Comparison of ENCODE assay signal across 8 mouse cellular contexts in the genomic region with DNA sequence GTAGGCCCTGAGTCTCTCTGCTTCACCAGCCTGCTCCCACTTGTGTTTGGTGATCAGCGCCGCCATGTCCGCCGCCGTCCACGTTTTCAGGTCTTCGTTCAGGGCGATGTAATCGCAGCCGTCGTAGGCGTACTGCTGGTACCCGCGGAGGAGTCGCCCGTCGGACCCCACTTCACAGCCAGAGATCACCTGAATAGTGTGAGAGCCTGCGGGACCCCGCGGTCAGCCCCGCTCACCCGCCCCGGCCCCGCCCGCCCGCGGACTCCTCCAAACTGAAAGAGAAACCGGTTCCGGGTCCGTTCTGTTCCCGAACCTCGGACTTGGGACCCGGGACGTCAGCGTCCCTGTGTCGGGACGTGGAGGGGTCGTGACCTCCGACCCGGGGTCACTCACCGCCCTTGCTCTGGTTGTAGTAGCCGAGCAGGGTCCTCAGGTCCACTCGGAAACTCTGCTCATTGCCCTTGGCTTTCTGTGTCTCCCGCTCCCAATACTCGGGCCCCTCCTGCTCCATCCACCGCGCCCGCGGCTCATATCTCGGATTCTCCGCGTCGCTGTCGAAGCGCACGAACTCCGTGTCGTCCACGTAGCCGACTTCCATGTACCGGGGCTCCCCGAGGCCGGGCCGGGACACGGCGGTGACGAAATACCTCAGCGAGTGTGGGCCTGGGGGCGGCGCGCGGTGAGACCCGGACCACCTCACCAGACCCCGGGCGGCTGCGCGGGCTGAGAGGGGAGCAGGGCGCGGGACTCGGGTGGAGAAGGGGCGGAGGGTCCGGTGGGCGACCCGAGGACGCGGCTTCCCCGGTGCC. TPM values are rescaled to one million over a fixed set of nuclear protein-coding genes. Genes with fewer than 3 reads are reported as not detected.
DNase-seq lines count a peak whose midpoint lies in the region; ATAC-seq and TF ChIP-seq lines count a peak whose summit lies in the region.

No protein-coding gene starts in this region.

- peak overlapping the region; percentile 69 for H3K27ac ChIP-seq in CH12.LX (ENCODE audit: insufficient read depth, low read depth)
- H3K27ac ChIP-seq in intestine, embryonic 14.5 days (ENCODE audit: low read depth): no peak overlapping the region
- 0 out of 2 replicates have a peak overlapping the region, but pooled peaks have one; percentile 14 for H3K27ac ChIP-seq in liver, embryonic 16.5 days (ENCODE audit: low read length)
- peak overlapping the region; percentile 95 for H3K27ac ChIP-seq in small intestine, adult 2 months (ENCODE audit: insufficient read depth, low read depth, low read length)

- peak; percentile 35 for ATAC-seq in erythroid progenitor cell, adult 5-6 weeks (replicated peaks; ENCODE audit: low FRiP score, poor library complexity, severe bottlenecking)
- peak; percentile 48 for ATAC-seq in intestine, embryonic 14.5 days (replicated peaks; ENCODE audit: low FRiP score, low TSS enrichment, low read depth)
- peak; percentile 47 for ATAC-seq in liver, embryonic 16.5 days (ENCODE audit: low read depth)
- ATAC-seq in frontal cortex, adult (ENCODE audit: low TSS enrichment): no peak

- dilution Hi-C loops in CH12.LX (cut with MboI; ENCODE audit: extremely low pct_ligation_motif_present, extremely low pct_unique_long_range_greater_than_20kb, low sequenced_read_pairs): no loop called here

- H3K4me2 ChIP-seq in CH12.LX (ENCODE audit: insufficient read depth, low read depth, poor library complexity, severe bottlenecking): no peak overlapping the region
- H3K4me2 ChIP-seq in intestine, embryonic 14.5 days (ENCODE audit: low read length): peak overlapping the region; percentile 94
- peak overlapping the region; percentile 96 for H3K4me2 ChIP-seq in liver, embryonic 16.5 days (ENCODE audit: low read depth, low read length)

- TF ChIP-seq EP300 in CH12.LX (IDR thresholded peaks at IDR 0.05; ENCODE audit: low read length): no peak

- no peaks in the 10 kb centered on the region for H3K9me3 ChIP-seq in CH12.LX (replicated peaks; ENCODE audit: low read length)
- H3K9me3 ChIP-seq in intestine, embryonic 14.5 days (ENCODE audit: control insufficient read depth, low read length): no peaks in the 10 kb centered on the region
- H3K9me3 ChIP-seq in liver, embryonic 16.5 days (replicated peaks; ENCODE audit: control insufficient read depth, low read length): no peaks in the 10 kb centered on the region

- in situ Hi-C loops in CH12.LX (cut with MboI; ENCODE audit: low pct_ligation_motif_present, low pct_unique_long_range_greater_than_20kb, low sequenced_read_pairs): loop anchor here (5.0 to 25.0 kb wide), 3 partner anchors 1263 to 1463 kb away; a partner anchor contains a TSS

- DNase-seq in 3134 (ENCODE audit: extremely low read depth, insufficient read length, low spot score): peak; percentile 71
- no peak for DNase-seq in CH12.LX (ENCODE audit: extremely low read depth)
- DNase-seq in intestine, embryonic 14.5 days (ENCODE audit: low spot score): peak; percentile 59
- no peak for DNase-seq in ovary, postnatal 36 days (ENCODE audit: low spot score)

- peaks cover 16 to 31% of the 10 kb centered on the region in 2 experiments for H3K4me1 ChIP-seq in CH12.LX (ENCODE audit: control insufficient read depth in 1 of 2, insufficient read depth in 2 of 2)
- H3K4me1 ChIP-seq in intestine, embryonic 14.5 days (replicated peaks; ENCODE audit: control insufficient read depth, insufficient read depth, low read length): 0 out of 2 replicates have a peak, but pooled peaks cover 4% of the 10 kb centered on the region
- H3K4me1 ChIP-seq in liver, embryonic 16.5 days (ENCODE audit: control insufficient read depth, low read depth, low read length): peaks cover 4% of the 10 kb centered on the region
- peaks cover 2% of the 10 kb centered on the region; the same call in 1 of the 2 replicates for H3K4me1 ChIP-seq in small intestine, adult 2 months (ENCODE audit: control insufficient read depth, insufficient read depth, insufficient read length, low read length)

- TF ChIP-seq POLR2A in CH12.LX (IDR thresholded peaks at IDR 0.05; ENCODE audit: low read depth, low read length): no peak
- 0 out of 2 replicates have a peak, but pooled peaks have one; percentile 11 for TF ChIP-seq POLR2A in small intestine, adult 2 months (IDR thresholded peaks at IDR 0.05; ENCODE audit: low read depth, low read length)

- TF ChIP-seq RAD21 in CH12.LX (IDR thresholded peaks at IDR 0.05; ENCODE audit: low read depth, low read length): no peak

- 1% methylated on average over 86 of the region's 87 CpGs for WGBS in intestine, embryonic 14.5 days
- 1% methylated on average over 82 of the region's 87 CpGs for WGBS in liver, embryonic 16.5 days (ENCODE audit: insufficient replicate concordance)
- 1% methylated on average over 87 of the region's 87 CpGs for WGBS in small intestine, adult 2 months

- H3K27me3 ChIP-seq in CH12.LX (replicated peaks): no peaks in the 10 kb centered on the region
- peaks cover 23% of the 10 kb centered on the region for H3K27me3 ChIP-seq in intestine, embryonic 14.5 days (replicated peaks; ENCODE audit: control insufficient read depth, insufficient read depth, low read length)
- H3K27me3 ChIP-seq in liver, embryonic 16.5 days (ENCODE audit: control insufficient read depth, insufficient read depth, low read depth, low read length): peaks cover 11% of the 10 kb centered on the region
- no peaks in the 10 kb centered on the region for H3K27me3 ChIP-seq in small intestine, adult 2 months (ENCODE audit: control insufficient read depth, insufficient read depth, low read length)

- peaks cover 23% of the 10 kb centered on the region for H3K79me2 ChIP-seq in CH12.LX (replicated peaks; ENCODE audit: control insufficient read depth, extremely low read depth, insufficient read depth, poor library complexity, severe bottlenecking)

- peak overlapping the region; percentile 100 for H3K9ac ChIP-seq in CH12.LX (ENCODE audit: insufficient read depth, low read depth)
- peak overlapping the region; percentile 37 for H3K9ac ChIP-seq in intestine, embryonic 14.5 days (ENCODE audit: low read length)
- peak overlapping the region; percentile 69 for H3K9ac ChIP-seq in liver, embryonic 16.5 days (ENCODE audit: low read depth, low read length)

- peak overlapping the region; percentile 52 to 99 (median 66) for H3K4me3 ChIP-seq in CH12.LX (replicated peaks in 1 of 3; ENCODE audit: low read depth in 2 of 3, low read length in 2 of 3, poor library complexity in 1 of 3)
- H3K4me3 ChIP-seq in intestine, embryonic 14.5 days (ENCODE audit: low read depth, low read length): peak overlapping the region; percentile 47
- H3K4me3 ChIP-seq in liver, embryonic 16.5 days (ENCODE audit: low read depth, low read length): peak overlapping the region; percentile 71
- H3K4me3 ChIP-seq in small intestine, adult 2 months (ENCODE audit: low read depth, low read length): peak overlapping the region; percentile 79

- peaks cover 33 to 37% of the 10 kb centered on the region in 2 experiments for H3K36me3 ChIP-seq in CH12.LX (replicated peaks in 1 of 2; ENCODE audit: control insufficient read depth in 1 of 2, insufficient read depth in 1 of 2, low read length in 1 of 2)
- no peaks in the 10 kb centered on the region for H3K36me3 ChIP-seq in intestine, embryonic 14.5 days (ENCODE audit: control insufficient read depth, insufficient read depth, low read length)
- H3K36me3 ChIP-seq in liver, embryonic 16.5 days (ENCODE audit: control insufficient read depth, insufficient read depth): no peaks in the 10 kb centered on the region
- H3K36me3 ChIP-seq in small intestine, adult 2 months (ENCODE audit: control insufficient read depth, insufficient read depth, low read length): peaks cover 31% of the 10 kb centered on the region

- no peak for TF ChIP-seq CTCF in CH12.LX (conservative IDR thresholded peaks at IDR 0.05 in 1 of 2, IDR thresholded peaks at IDR 0.05 in 1 of 2; ENCODE audit: low read depth in 2 of 2, low read length in 2 of 2)
- no peak for TF ChIP-seq CTCF in small intestine, adult 2 months (IDR thresholded peaks at IDR 0.05; ENCODE audit: extremely low read depth, insufficient read length, insufficient replicate concordance, low read depth, low read length)

RNA-seq across cellular contexts. Expression of a gene that starts 0.6 kb away (rescaled TPM):
- total RNA-seq in CH12.LX (2012; rRNA removed): 1,488 and 1,753 TPM in 2 replicates
- total RNA-seq in CH12.LX (2014; rRNA removed): 1,386 and 1,734 TPM in 2 replicates
- 2,472 and 2,496 TPM in 2 replicates for polyA plus RNA-seq in CH12.LX (2012; ENCODE audit: insufficient read length, low read depth)
- 315 and 400 TPM in 2 replicates for total RNA-seq in erythroid progenitor cell, adult 5-6 weeks (2015; ENCODE audit: low replicate concordance)
- 167 and 182 TPM in 2 replicates for total RNA-seq in erythroid progenitor cell, adult 5-6 weeks (2017; ENCODE audit: low replicate concordance)
- polyA plus RNA-seq in intestine, embryonic 14.5 days (2014; fragmentation: Nextera tagmentation; extraction: Ambion mirVana): 105 and 137 TPM in 2 replicates
- 126 and 139 TPM in 2 replicates for polyA plus RNA-seq in liver, embryonic 16.5 days (2015; fragmentation: Nextera tagmentation; extraction: Ambion mirVana)
- 2,533 and 6,705 TPM in 2 replicates for polyA plus RNA-seq in small intestine, adult 2 months (2012; rRNA removed)

RNA-seq across cellular contexts. Expression of a gene that starts 24.9 kb away (rescaled TPM):
- 8.6 and 11.9 TPM in 2 replicates for total RNA-seq in CH12.LX (2012; rRNA removed)
- 11.5 and 13.7 TPM in 2 replicates for total RNA-seq in CH12.LX (2014; rRNA removed)
- polyA plus RNA-seq in CH12.LX (2012; ENCODE audit: insufficient read length, low read depth): 18.0 and 23.1 TPM in 2 replicates
- 1.3 and 2.5 TPM in 2 replicates for total RNA-seq in erythroid progenitor cell, adult 5-6 weeks (2015; ENCODE audit: low replicate concordance)
- 1.9 and 2.0 TPM in 2 replicates for total RNA-seq in erythroid progenitor cell, adult 5-6 weeks (2017; ENCODE audit: low replicate concordance)
- polyA plus RNA-seq in intestine, embryonic 14.5 days (2014; fragmentation: Nextera tagmentation; extraction: Ambion mirVana): 4.4 and 5.9 TPM in 2 replicates
- 3.2 and 4.0 TPM in 2 replicates for polyA plus RNA-seq in liver, embryonic 16.5 days (2015; fragmentation: Nextera tagmentation; extraction: Ambion mirVana)
- polyA plus RNA-seq in small intestine, adult 2 months (2012; rRNA removed): 15.5 and 29.9 TPM in 2 replicates

RNA-seq across cellular contexts. Expression of a gene that starts 28.3 kb away (rescaled TPM):
- total RNA-seq in CH12.LX (2012; rRNA removed) (44.8 and 47.1 TPM in 2 replicates), CH12.LX (2014; rRNA removed) (20.4 and 20.8 TPM in 2 replicates)
- 31.7 and 34.5 TPM in 2 replicates for polyA plus RNA-seq in CH12.LX (2012; ENCODE audit: insufficient read length, low read depth)
- 40.4 and 50.3 TPM in 2 replicates for total RNA-seq in erythroid progenitor cell, adult 5-6 weeks (2015; ENCODE audit: low replicate concordance)
- total RNA-seq in erythroid progenitor cell, adult 5-6 weeks (2017; ENCODE audit: low replicate concordance): 10.8 and 14.9 TPM in 2 replicates
- polyA plus RNA-seq in intestine, embryonic 14.5 days (2014; fragmentation: Nextera tagmentation; extraction: Ambion mirVana): 49.7 and 53.6 TPM in 2 replicates
- polyA plus RNA-seq in liver, embryonic 16.5 days (2015; fragmentation: Nextera tagmentation; extraction: Ambion mirVana): 30.1 and 32.2 TPM in 2 replicates
- polyA plus RNA-seq in small intestine, adult 2 months (2012; rRNA removed): 52.4 and 75.8 TPM in 2 replicates

RNA-seq across cellular contexts. Expression of a gene that starts 31.9 kb away (rescaled TPM):
- total RNA-seq in CH12.LX (2012; rRNA removed): 116 and 160 TPM in 2 replicates
- total RNA-seq in CH12.LX (2014; rRNA removed): 96.8 and 97.2 TPM in 2 replicates
- polyA plus RNA-seq in CH12.LX (2012; ENCODE audit: insufficient read length, low read depth): 105 and 108 TPM in 2 replicates
- total RNA-seq in erythroid progenitor cell, adult 5-6 weeks (2015; ENCODE audit: low replicate concordance): 2.5 and 8.6 TPM in 2 replicates
- 18.9 and 20.7 TPM in 2 replicates for total RNA-seq in erythroid progenitor cell, adult 5-6 weeks (2017; ENCODE audit: low replicate concordance)
- 86.4 and 89.5 TPM in 2 replicates for polyA plus RNA-seq in intestine, embryonic 14.5 days (2014; fragmentation: Nextera tagmentation; extraction: Ambion mirVana)
- 58.8 and 59.8 TPM in 2 replicates for polyA plus RNA-seq in liver, embryonic 16.5 days (2015; fragmentation: Nextera tagmentation; extraction: Ambion mirVana)
- 81.5 and 119 TPM in 2 replicates for polyA plus RNA-seq in small intestine, adult 2 months (2012; rRNA removed)

RNA-seq across cellular contexts. Expression of a gene that starts 32.1 kb away (rescaled TPM):
- 42.7 and 47.7 TPM in 2 replicates for total RNA-seq in CH12.LX (2012; rRNA removed)
- total RNA-seq in CH12.LX (2014; rRNA removed): 27.0 and 27.4 TPM in 2 replicates
- polyA plus RNA-seq in CH12.LX (2012; ENCODE audit: insufficient read length, low read depth): 36.9 and 41.4 TPM in 2 replicates
- total RNA-seq in erythroid progenitor cell, adult 5-6 weeks (2015; ENCODE audit: low replicate concordance): 5.4 and 8.4 TPM in 2 replicates
- total RNA-seq in erythroid progenitor cell, adult 5-6 weeks (2017; ENCODE audit: low replicate concordance): 11.5 and 14.5 TPM in 2 replicates
- polyA plus RNA-seq in intestine, embryonic 14.5 days (2014; fragmentation: Nextera tagmentation; extraction: Ambion mirVana): 21.5 and 28.5 TPM in 2 replicates
- polyA plus RNA-seq in liver, embryonic 16.5 days (2015; fragmentation: Nextera tagmentation; extraction: Ambion mirVana): 14.7 and 15.7 TPM in 2 replicates
- 26.3 and 64.2 TPM in 2 replicates for polyA plus RNA-seq in small intestine, adult 2 months (2012; rRNA removed)

Comparison
In these comparisons a context has a peak if more than half of its experiments do, and no peak if none do; other contexts are left out.
1. DNase-seq: peak in 3134 (single experiment) and intestine, embryonic 14.5 days (single experiment); none in CH12.LX (single experiment) and ovary, postnatal 36 days (single experiment).
2. H3K9ac ChIP-seq: peak in every context shown above with its lines; median percentile 100 in CH12.LX; 69 in liver, embryonic 16.5 days; 37 in intestine, embryonic 14.5 days.
3. RNA of a gene that starts 0.6 kb away (polyA plus RNA-seq): 2,533 to 6,705 TPM in small intestine, adult 2 months and 2,472 to 2,496 TPM in CH12.LX; 126 to 139 TPM in liver, embryonic 16.5 days and 105 to 137 TPM in intestine, embryonic 14.5 days; every median in the first group is over 10 times any median in the second.
4. Peak in every context shown above with its lines, with median percentiles within 50 percentile points of each other: H3K4me3 ChIP-seq.